Mouse (Mus musculus): ENCODE measurements around the gene Mrap2.
"Not testable (repeated sequence)": the region's sequence is repeated elsewhere in the genome, so short reads cannot be mapped to it uniquely, and the experiment has no call there.

The Mrap2 gene

GRCm38 (mm10) chr9:87144106-87144505 lies at the start of gene Mrap2:
Mrap2 (plus strand) TSS chr9:87144306.
- peak; percentile 4 for DNase-seq (ENCODE audit: low read depth)

GRCm38 (mm10) chr9:87097989-87098388 lies 46.1 kb upstream of the Mrap2 start:
- peak; percentile 21 for DNase-seq (ENCODE audit: low read depth)

GRCm38 (mm10) chr9:87115019-87115418 lies 29.1 kb upstream of the Mrap2 start:
- no peak for DNase-seq (ENCODE audit: low read depth)

- no peak for DNase-seq (ENCODE audit: low read depth)
Observed at GRCm38 (mm10) chr9:87115456-87115931, 28.6 kb upstream of the Mrap2 start.

GRCm38 (mm10) chr9:87115978-87116377 lies 28.1 kb upstream of the Mrap2 start:
- DNase-seq (ENCODE audit: low read depth) = no peak

GRCm38 (mm10) chr9:87118996-87119395 lies 25.1 kb upstream of the Mrap2 start:
- DNase-seq (ENCODE audit: low read depth) = no peak

- DNase-seq (ENCODE audit: low read depth) = no peak
Observed at GRCm38 (mm10) chr9:87121956-87122493, 22.1 kb upstream of the Mrap2 start.

GRCm38 (mm10) chr9:87127046-87127445 lies 17.1 kb upstream of the Mrap2 start:
- DNase-seq (ENCODE audit: low read depth) = not testable (repeated sequence)

- DNase-seq (ENCODE audit: low read depth) = no peak
Observed at GRCm38 (mm10) chr9:87135765-87136558, 8.1 kb upstream of the Mrap2 start.

GRCm38 (mm10) chr9:87143076-87143475 lies 1.0 kb upstream of the Mrap2 start:
- DNase-seq (ENCODE audit: low read depth) = no peak

- DNase-seq (ENCODE audit: low read depth) = peak; percentile 1
Observed at GRCm38 (mm10) chr9:87144532-87144931, 426 bp downstream of the Mrap2 start.

- DNase-seq (ENCODE audit: low read depth) = no peak
Observed at GRCm38 (mm10) chr9:87145180-87145579, 1.1 kb downstream of the Mrap2 start.

- DNase-seq (ENCODE audit: low read depth) = no peak
Observed at GRCm38 (mm10) chr9:87145671-87146070, 1.6 kb downstream of the Mrap2 start.

- DNase-seq (ENCODE audit: low read depth) = no peak
Observed at GRCm38 (mm10) chr9:87146400-87146799, 2.3 kb downstream of the Mrap2 start.

GRCm38 (mm10) chr9:87147927-87148326 lies 3.8 kb downstream of the Mrap2 start:
- DNase-seq (ENCODE audit: low read depth) = no peak

- DNase-seq (ENCODE audit: low read depth) = no peak
Observed at GRCm38 (mm10) chr9:87152641-87153325, 8.7 kb downstream of the Mrap2 start.

GRCm38 (mm10) chr9:87162559-87162958 lies 18.5 kb downstream of the Mrap2 start:
- no peak for DNase-seq (ENCODE audit: low read depth)

- no peak for DNase-seq (ENCODE audit: low read depth)
Observed at GRCm38 (mm10) chr9:87167001-87167830, 23.1 kb downstream of the Mrap2 start.

GRCm38 (mm10) chr9:87168051-87168450 lies 23.9 kb downstream of the Mrap2 start:
- no peak for DNase-seq (ENCODE audit: low read depth)

- DNase-seq (ENCODE audit: low read depth) = no peak
Observed at GRCm38 (mm10) chr9:87169144-87169543, 25.0 kb downstream of the Mrap2 start.

- DNase-seq (ENCODE audit: low read depth) = no peak
Observed at GRCm38 (mm10) chr9:87170891-87171290, 26.8 kb downstream of the Mrap2 start.

- DNase-seq (ENCODE audit: low read depth) = no peak
Observed at GRCm38 (mm10) chr9:87171517-87171916, 27.4 kb downstream of the Mrap2 start.

Data from induced T-regulatory cell, adult 2 months (primary cell).